Mouse (Mus musculus) lung, postnatal 0 days (tissue): ENCODE measurements at regions not wholly inside any gene's neighbourhood (a gene's known extent, or its start where the extent isn't known, plus 50 kb on each side); places are given as distances from the start of the nearest gene placed in this dataset.

ENCODE experiments used
- CTCF ChIP-seq: IDR thresholded peaks from 2 replicates; pipeline ENCODE4 v1.5.1; 2016; ENCODE audit warnings: antibody characterized with exemption, mild to moderate bottlenecking
- EP300 ChIP-seq: IDR thresholded peaks from 2 replicates; pipeline ENCODE4 v1.6.1; 2016; ENCODE audit warnings: antibody characterized with exemption, mild to moderate bottlenecking, control low read depth

DNA sequence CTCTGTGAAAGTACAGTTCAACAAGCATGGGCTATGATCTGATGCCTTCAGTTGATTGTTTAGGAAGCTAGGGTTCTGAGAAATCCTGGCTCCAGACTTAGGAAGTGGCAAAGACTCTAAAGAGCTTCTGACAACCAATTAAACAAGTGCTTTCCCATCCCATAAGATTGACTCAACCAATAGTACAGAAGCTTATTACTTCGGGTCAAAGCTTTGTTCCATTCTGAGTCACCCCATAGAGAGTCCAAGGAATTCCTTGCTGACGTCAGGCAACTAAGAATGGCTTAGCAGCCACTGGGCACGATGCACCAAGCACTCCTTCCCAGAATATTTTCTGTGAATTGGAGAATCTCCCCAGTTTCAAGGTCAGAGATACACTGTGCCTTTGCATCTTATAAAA, 59.0 kb upstream of the Ntm start:
- TF ChIP-seq CTCF (no peak), EP300 (no peak)
